Comparison of ENCODE assay signal across 29 mouse cellular contexts in the genomic region with DNA sequence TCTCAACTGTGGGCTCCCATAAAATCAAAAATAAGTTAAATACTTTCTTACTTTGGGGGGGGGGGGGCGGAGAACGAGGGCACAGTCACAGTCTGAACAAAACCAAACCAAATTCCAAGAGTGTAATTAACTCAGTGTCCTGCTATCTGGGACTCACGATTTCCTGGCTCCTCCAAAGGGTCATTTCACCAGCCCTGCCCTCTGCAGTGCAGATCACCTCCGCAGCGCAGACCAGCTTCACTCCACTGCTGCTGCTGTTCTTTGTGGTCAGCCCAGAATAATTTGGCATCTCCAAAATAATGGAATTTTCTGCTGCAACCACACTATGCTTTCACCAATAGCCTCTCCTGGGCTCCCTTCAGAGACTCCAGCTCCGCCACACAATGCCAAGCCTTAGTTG.
"Had no signal": no experiment of that assay in that cellular context is flagged by ENCODE, and none has a peak within 500 bp of the region (broad histone marks: within the 10 kb centered on the region; RNA-seq: fewer than 3 reads in every experiment).

No protein-coding gene starts in this region.

- H3K36me3 ChIP-seq: embryonic facial prominence, embryonic 10.5 days; embryonic facial prominence, embryonic 12.5 days; embryonic facial prominence, embryonic 13.5 days; embryonic facial prominence, embryonic 15.5 days; forebrain, embryonic 10.5 days; forebrain, embryonic 12.5 days; heart, embryonic 10.5 days; heart, embryonic 12.5 days had no signal

- H3K9ac ChIP-seq: embryonic facial prominence, embryonic 12.5 days; embryonic facial prominence, embryonic 13.5 days; embryonic facial prominence, embryonic 15.5 days; forebrain, embryonic 12.5 days; forebrain, embryonic 13.5 days; forebrain, postnatal 0 days; heart, embryonic 12.5 days had no signal

- H3K9me3 ChIP-seq: embryonic facial prominence, embryonic 12.5 days; embryonic facial prominence, embryonic 13.5 days; embryonic facial prominence, embryonic 15.5 days; forebrain, embryonic 12.5 days; forebrain, embryonic 13.5 days; heart, embryonic 10.5 days had no signal

- H3K4me2 ChIP-seq: embryonic facial prominence, embryonic 12.5 days; embryonic facial prominence, embryonic 13.5 days; embryonic facial prominence, embryonic 15.5 days; forebrain, embryonic 12.5 days; forebrain, embryonic 13.5 days; heart, embryonic 11.5 days; heart, embryonic 12.5 days had no signal

- H3K27ac ChIP-seq: embryonic facial prominence, embryonic 10.5 days; embryonic facial prominence, embryonic 12.5 days; embryonic facial prominence, embryonic 13.5 days; embryonic facial prominence, embryonic 15.5 days; forebrain, embryonic 10.5 days; forebrain, embryonic 12.5 days; forebrain, embryonic 13.5 days; gastrocnemius, adult 2 months; heart, adult 2 months; heart, embryonic 10.5 days had no signal

- H3K4me1 ChIP-seq: embryonic facial prominence, embryonic 10.5 days; embryonic facial prominence, embryonic 12.5 days; embryonic facial prominence, embryonic 13.5 days; embryonic facial prominence, embryonic 15.5 days; forebrain, embryonic 10.5 days; forebrain, embryonic 12.5 days; forebrain, embryonic 13.5 days; heart, embryonic 10.5 days; heart, embryonic 12.5 days had no signal

- ATAC-seq: forebrain, embryonic 13.5 days; forebrain, embryonic 14.5 days; forebrain, embryonic 16.5 days; forebrain, postnatal 0 days had no signal

- H3K27me3 ChIP-seq: embryonic facial prominence, embryonic 12.5 days; embryonic facial prominence, embryonic 13.5 days; embryonic facial prominence, embryonic 15.5 days; heart, embryonic 12.5 days had no signal

- DNase-seq: cerebellum, adult 8-10 months; cerebellum, adult 9-10 months; cerebellum, adult 9-11 months; cerebellum, postnatal 10 days; cerebellum, postnatal 14 days; cerebellum, postnatal 25 days; cerebellum, postnatal 36 days; embryo, embryonic 11 days; forebrain, postnatal 0 days; gastrocnemius, adult 2 months; gastrocnemius, postnatal 10 days; gastrocnemius, postnatal 14 days; gastrocnemius, postnatal 25 days; gastrocnemius, postnatal 36 days; heart, adult 18-20 months; heart, adult 2 months had no signal

- H3K4me3 ChIP-seq: embryonic facial prominence, embryonic 10.5 days; embryonic facial prominence, embryonic 12.5 days; embryonic facial prominence, embryonic 13.5 days; embryonic facial prominence, embryonic 15.5 days; erythroblast, embryonic 14.5 days; forebrain, embryonic 10.5 days; forebrain, embryonic 12.5 days; forebrain, embryonic 13.5 days; gastrocnemius, adult 2 months; heart, adult 2 months; heart, embryonic 10.5 days; heart, embryonic 12.5 days had no signal
